Mouse (Mus musculus): ENCODE results near the gene Acox2. TPM values are rescaled to one million over a fixed set of nuclear protein-coding genes. Genes with fewer than 3 reads are reported as not detected.

The Acox2 gene
- polyA plus RNA-seq, 1 experiment from 2014 or later = 3.1 TPM

GRCm38 (mm10) chr14:8207543-8207942 lies 51.6 kb downstream of the Acox2 start:
- H3K4me1 ChIP-seq = 0 out of 2 replicates have a peak, but pooled peaks cover 2% of the 10 kb centered on the region
- H3K27me3 ChIP-seq (replicated peaks) = no peaks in the 10 kb centered on the region
- no peaks in the 10 kb centered on the region for H3K36me3 ChIP-seq
- no peaks in the 10 kb centered on the region for H3K9me3 ChIP-seq
- H3K9ac ChIP-seq = no peak overlapping the region
- no peak for ATAC-seq (ENCODE audit: insufficient read depth, low FRiP score, low read depth)
- H3K4me3 ChIP-seq (replicated peaks) = no peak overlapping the region
- no peak overlapping the region for H3K27ac ChIP-seq
- 76% methylated on average over 5 of the region's 5 CpGs for WGBS
- no peak overlapping the region for H3K4me2 ChIP-seq

- no peak; the same call in 1 of the 2 replicates for ATAC-seq (ENCODE audit: insufficient read depth, low FRiP score, low read depth)
- H3K4me2 ChIP-seq = no peak overlapping the region
- H3K4me1 ChIP-seq = 0 out of 2 replicates have a peak, but pooled peaks cover 2% of the 10 kb centered on the region
- no peak overlapping the region for H3K4me3 ChIP-seq (replicated peaks)
- H3K27me3 ChIP-seq (replicated peaks) = no peaks in the 10 kb centered on the region
- H3K27ac ChIP-seq = no peak overlapping the region
- H3K36me3 ChIP-seq = no peaks in the 10 kb centered on the region
- no peaks in the 10 kb centered on the region for H3K9me3 ChIP-seq
- H3K9ac ChIP-seq = no peak overlapping the region
- 35% methylated on average over 5 of the region's 5 CpGs for WGBS
Observed at GRCm38 (mm10) chr14:8207105-8207504, 52.0 kb downstream of the Acox2 start.

GRCm38 (mm10) chr14:8206179-8206910 lies 52.8 kb downstream of the Acox2 start:
- Histone ChIP-seq H3K9me3 (no peaks in the 10 kb centered on the region), H3K36me3 (no peaks in the 10 kb centered on the region), H3K9ac (no peak overlapping the region), H3K4me3 (replicated peaks) (no peak overlapping the region), H3K27ac (no peak overlapping the region), H3K27me3 (replicated peaks) (no peaks in the 10 kb centered on the region), H3K4me1 (0 out of 2 replicates have a peak, but pooled peaks cover 2% of the 10 kb centered on the region), H3K4me2 (no peak overlapping the region)
- 64% methylated on average over 9 of the region's 9 CpGs for WGBS
- no peak for ATAC-seq (ENCODE audit: insufficient read depth, low FRiP score, low read depth)

- Histone ChIP-seq H3K4me2 (no peak overlapping the region), H3K9ac (no peak overlapping the region), H3K9me3 (no peaks in the 10 kb centered on the region), H3K4me1 (no peaks in the 10 kb centered on the region), H3K27ac (no peak overlapping the region), H3K27me3 (replicated peaks) (no peaks in the 10 kb centered on the region), H3K4me3 (replicated peaks) (no peak overlapping the region), H3K36me3 (no peaks in the 10 kb centered on the region)
- no peak for ATAC-seq (ENCODE audit: insufficient read depth, low FRiP score, low read depth)
- WGBS = 81% methylated on average over 3 of the region's 3 CpGs
Observed at GRCm38 (mm10) chr14:8201715-8202114, 57.4 kb downstream of the Acox2 start.

- Histone ChIP-seq H3K9ac (no peak overlapping the region), H3K4me2 (no peak overlapping the region), H3K4me3 (replicated peaks) (no peak overlapping the region), H3K27ac (no peak overlapping the region), H3K9me3 (no peaks in the 10 kb centered on the region), H3K27me3 (replicated peaks) (no peaks in the 10 kb centered on the region), H3K36me3 (no peaks in the 10 kb centered on the region), H3K4me1 (no peaks in the 10 kb centered on the region)
- WGBS = 70% methylated on average over 5 of the region's 5 CpGs
- no peak for ATAC-seq (ENCODE audit: insufficient read depth, low FRiP score, low read depth)
Observed at GRCm38 (mm10) chr14:8200769-8201168, 58.4 kb downstream of the Acox2 start.

- Histone ChIP-seq H3K36me3 (no peaks in the 10 kb centered on the region), H3K27ac (no peak overlapping the region), H3K9ac (no peak overlapping the region), H3K4me2 (no peak overlapping the region), H3K9me3 (no peaks in the 10 kb centered on the region), H3K4me1 (no peaks in the 10 kb centered on the region), H3K27me3 (replicated peaks) (no peaks in the 10 kb centered on the region), H3K4me3 (replicated peaks) (no peak overlapping the region)
- ATAC-seq (ENCODE audit: insufficient read depth, low FRiP score, low read depth) = no peak
- 87% methylated on average over 6 of the region's 6 CpGs for WGBS
Observed at GRCm38 (mm10) chr14:8192727-8193126, 66.4 kb downstream of the Acox2 start.

GRCm38 (mm10) chr14:8191331-8191965 lies 67.7 kb downstream of the Acox2 start:
- H3K27ac ChIP-seq = no peak overlapping the region
- 55% methylated on average over 12 of the region's 12 CpGs for WGBS
- ATAC-seq (ENCODE audit: insufficient read depth, low FRiP score, low read depth) = no peak
- no peak overlapping the region for H3K4me2 ChIP-seq
- H3K9me3 ChIP-seq = no peaks in the 10 kb centered on the region
- H3K27me3 ChIP-seq (replicated peaks) = no peaks in the 10 kb centered on the region
- H3K9ac ChIP-seq = no peak overlapping the region
- H3K4me1 ChIP-seq = no peaks in the 10 kb centered on the region
- H3K36me3 ChIP-seq = no peaks in the 10 kb centered on the region
- no peak overlapping the region for H3K4me3 ChIP-seq (replicated peaks)

GRCm38 (mm10) chr14:8190556-8190955 lies 68.6 kb downstream of the Acox2 start:
- Histone ChIP-seq H3K4me3 (replicated peaks) (no peak overlapping the region), H3K27me3 (replicated peaks) (no peaks in the 10 kb centered on the region), H3K36me3 (no peaks in the 10 kb centered on the region), H3K4me1 (no peaks in the 10 kb centered on the region), H3K9me3 (no peaks in the 10 kb centered on the region), H3K4me2 (no peak overlapping the region), H3K27ac (no peak overlapping the region), H3K9ac (no peak overlapping the region)
- 85% methylated on average over 3 of the region's 3 CpGs for WGBS
- no peak for ATAC-seq (ENCODE audit: insufficient read depth, low FRiP score, low read depth)

- Histone ChIP-seq H3K27me3 (replicated peaks) (no peaks in the 10 kb centered on the region), H3K36me3 (no peaks in the 10 kb centered on the region), H3K9me3 (no peaks in the 10 kb centered on the region), H3K4me3 (replicated peaks) (no peak overlapping the region), H3K4me2 (no peak overlapping the region), H3K27ac (no peak overlapping the region), H3K9ac (no peak overlapping the region), H3K4me1 (no peaks in the 10 kb centered on the region)
- WGBS = 84% methylated on average over 6 of the region's 6 CpGs
- ATAC-seq (ENCODE audit: insufficient read depth, low FRiP score, low read depth) = no peak; the same call in 1 of the 2 replicates
Observed at GRCm38 (mm10) chr14:8186278-8187045, 72.7 kb downstream of the Acox2 start.

GRCm38 (mm10) chr14:8183330-8183729 lies 75.8 kb downstream of the Acox2 start:
- Histone ChIP-seq H3K4me1 (no peaks in the 10 kb centered on the region), H3K36me3 (no peaks in the 10 kb centered on the region), H3K9me3 (no peaks in the 10 kb centered on the region), H3K4me2 (no peak overlapping the region), H3K4me3 (replicated peaks) (no peak overlapping the region), H3K27ac (no peak overlapping the region), H3K9ac (no peak overlapping the region), H3K27me3 (replicated peaks) (no peaks in the 10 kb centered on the region)
- no peak for ATAC-seq (ENCODE audit: insufficient read depth, low FRiP score, low read depth)
- 56% methylated on average over 3 of the region's 3 CpGs for WGBS

GRCm38 (mm10) chr14:8180371-8181035 lies 78.7 kb downstream of the Acox2 start:
- no peaks in the 10 kb centered on the region for H3K27me3 ChIP-seq (replicated peaks)
- no peak overlapping the region for H3K27ac ChIP-seq
- no peak overlapping the region for H3K9ac ChIP-seq
- WGBS = 69% methylated on average over 4 of the region's 4 CpGs
- no peak for ATAC-seq (ENCODE audit: insufficient read depth, low FRiP score, low read depth)
- H3K4me2 ChIP-seq = no peak overlapping the region
- H3K9me3 ChIP-seq = no peaks in the 10 kb centered on the region
- no peak overlapping the region for H3K4me3 ChIP-seq (replicated peaks)
- H3K4me1 ChIP-seq = no peaks in the 10 kb centered on the region
- no peaks in the 10 kb centered on the region for H3K36me3 ChIP-seq
